Mouse (Mus musculus): ENCODE data around the gene Il1rn.

DNA sequence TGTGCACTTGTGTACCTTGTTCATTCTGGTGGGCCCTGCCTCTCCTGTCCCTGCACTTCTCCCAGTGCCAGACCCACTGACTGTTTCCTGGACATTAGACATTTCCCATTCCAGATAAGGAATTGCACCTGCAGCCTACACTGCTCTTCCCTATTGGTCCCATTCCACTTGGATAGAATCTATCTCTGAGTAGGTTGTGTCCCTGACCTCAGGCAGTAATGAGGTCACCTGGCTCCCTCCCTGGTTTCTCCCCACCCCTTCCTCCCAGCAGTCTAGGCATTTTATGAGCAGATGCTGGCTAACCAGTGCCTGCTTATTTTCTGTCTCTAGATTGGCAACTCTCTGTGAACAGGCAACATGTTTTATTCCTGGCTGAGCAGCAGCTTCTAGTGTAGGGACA is 47.7 kb downstream of the Il1rn start:
- TF ChIP-seq CTCF (IDR thresholded peaks at IDR 0.05; ENCODE audit: extremely low read depth, insufficient read depth, insufficient read length, insufficient replicate concordance) (no peak), POLR2A (IDR thresholded peaks at IDR 0.05; ENCODE audit: low read depth, low read length) (no peak)

All from spleen, adult 2 months (tissue).